Mouse (Mus musculus) kidney, adult 11 months (tissue): Measurements from ENCODE around the gene Sbds.
A peak's percentile ranks its signal among the peaks of the same experiment; 100 is the strongest.

Source experiments
- DNase-seq: peaks from one replicate; pipeline ENCODE4 v3.0.0; 2022

Gene Sbds

DNA sequence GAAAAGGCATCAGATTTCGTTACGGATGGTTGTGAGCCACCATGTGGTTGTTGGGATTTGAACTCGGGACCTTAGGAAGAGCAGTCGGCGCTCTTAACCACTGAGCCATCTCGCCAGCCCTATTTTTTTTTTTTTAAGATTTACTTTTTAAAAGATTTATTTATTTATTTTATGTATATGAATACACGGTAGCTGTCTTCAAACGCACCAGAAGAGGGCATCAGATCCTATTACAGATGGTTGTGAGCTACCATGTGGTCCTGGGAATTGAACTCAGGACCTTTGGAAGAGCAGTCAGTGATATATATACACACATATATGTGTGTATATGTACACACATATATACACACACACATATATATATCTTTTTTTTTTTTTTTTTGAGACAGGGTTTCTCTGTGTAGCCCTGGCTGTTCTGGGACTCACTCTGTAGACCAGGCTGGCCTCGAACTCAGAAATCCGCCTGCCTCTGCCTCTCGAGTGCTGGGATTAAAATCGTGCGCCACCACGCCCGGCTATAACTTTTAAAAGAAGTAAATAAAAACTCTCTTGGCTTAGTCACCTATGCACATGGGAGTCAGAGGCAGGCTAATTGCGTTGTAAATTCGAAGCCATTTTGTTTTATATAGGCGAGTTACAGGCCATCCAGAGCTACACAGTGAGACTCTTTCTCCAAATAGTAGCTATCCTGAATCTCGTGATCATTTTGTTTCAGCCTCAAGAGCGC is 632 bp upstream of the Sbds start:
- DNase-seq = peak; percentile 25

DNA sequence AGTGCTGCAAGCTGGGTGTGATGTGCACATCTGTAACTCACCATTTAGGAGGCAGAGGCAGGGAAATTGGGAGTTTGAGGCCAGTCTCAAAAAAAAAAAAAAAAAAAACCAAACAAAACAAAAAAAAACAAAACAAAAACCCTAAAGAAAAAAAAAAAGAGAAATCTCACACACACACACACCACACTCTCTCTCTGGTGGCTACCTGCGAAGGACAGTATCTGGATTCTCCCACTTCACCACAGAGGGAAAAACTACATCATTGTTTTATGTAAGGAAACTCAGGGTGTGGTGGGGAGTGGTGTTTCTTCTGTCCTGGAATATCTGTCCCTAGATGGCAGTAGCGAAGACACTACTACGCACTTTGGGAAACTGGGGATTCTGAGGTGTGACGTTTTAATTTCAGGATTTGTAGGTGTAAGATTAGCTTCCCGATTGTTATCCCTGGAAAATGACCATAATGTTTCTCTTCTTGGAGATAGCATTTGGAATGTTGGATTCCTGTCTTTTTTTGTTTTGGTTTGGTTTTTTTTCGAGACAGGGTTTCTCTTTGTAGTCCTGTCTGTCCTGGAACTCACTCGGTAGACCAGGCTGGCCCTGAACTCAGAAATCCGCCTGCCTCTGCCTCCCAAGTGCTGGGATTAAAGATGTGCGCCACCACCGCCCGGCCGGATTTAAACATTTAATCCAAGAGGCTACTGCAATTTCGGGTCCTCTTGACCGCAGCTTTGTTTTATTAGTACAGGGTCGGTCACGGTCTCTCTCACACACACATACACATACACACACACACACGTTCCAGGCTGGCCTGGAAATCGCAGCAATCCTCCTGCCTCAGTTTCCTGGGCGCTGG is 940 bp downstream of the Sbds start:
- DNase-seq = peak; percentile 26

DNA sequence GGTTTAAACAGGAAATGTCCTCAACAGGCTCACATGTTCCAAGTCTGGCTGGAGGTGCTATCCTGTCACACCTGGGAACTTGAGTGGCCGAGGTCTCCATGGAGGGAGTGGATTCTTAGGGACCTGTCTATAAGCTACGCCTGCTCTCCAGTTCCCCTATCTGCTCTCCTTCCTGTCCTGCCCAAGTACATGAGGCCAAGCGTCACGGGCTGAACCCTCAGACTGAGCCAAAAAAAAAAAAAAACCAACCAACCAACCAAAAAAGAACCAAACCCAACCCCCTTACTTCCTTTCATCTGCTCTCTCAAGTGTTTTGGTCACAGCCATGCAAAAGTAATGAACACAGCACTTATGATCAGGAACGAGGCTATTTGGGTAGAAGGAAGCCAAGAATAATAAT is 7.5 kb downstream of the Sbds start:
- DNase-seq = no peak

DNA sequence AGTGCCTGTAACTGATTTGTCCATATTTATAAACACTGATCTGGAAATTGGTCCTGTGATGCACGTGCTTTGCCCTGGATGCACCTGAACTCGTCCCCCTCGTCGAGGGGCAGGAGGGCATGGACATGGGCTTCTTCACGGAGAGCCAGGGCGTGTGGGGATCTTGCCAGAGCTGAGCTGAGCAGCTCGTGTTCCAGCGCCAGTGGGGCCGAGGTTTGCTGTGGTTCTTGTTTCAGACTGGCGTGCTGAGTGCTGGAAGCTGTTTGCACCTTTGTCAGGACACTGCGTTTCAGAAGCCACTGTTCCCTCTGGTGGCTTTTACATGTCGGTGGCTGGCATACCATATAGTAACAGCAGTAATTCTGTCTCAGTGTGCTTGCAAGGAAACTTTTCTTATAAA is 13.9 kb downstream of the Sbds start:
- DNase-seq = no peak

DNA sequence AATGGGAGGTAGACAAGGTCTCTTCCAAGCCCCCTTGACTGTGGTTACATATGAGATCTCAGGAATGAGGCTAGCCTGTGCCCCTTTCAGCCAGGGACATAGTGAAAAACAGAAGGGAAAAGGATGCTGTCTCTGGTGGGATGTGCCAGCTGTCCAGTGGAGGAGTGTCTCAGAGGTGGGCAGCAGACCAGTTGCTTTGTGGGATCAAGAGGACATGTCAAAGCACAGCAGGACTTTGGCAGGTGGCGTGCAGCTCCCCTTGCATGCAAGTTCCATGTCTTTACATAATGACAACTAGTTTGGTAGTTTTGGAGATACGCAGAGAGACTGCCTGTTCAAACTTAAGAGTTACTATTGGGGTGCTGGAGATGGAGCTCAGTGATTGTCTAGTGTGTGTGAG is 15.5 kb downstream of the Sbds start:
- DNase-seq = no peak

DNA sequence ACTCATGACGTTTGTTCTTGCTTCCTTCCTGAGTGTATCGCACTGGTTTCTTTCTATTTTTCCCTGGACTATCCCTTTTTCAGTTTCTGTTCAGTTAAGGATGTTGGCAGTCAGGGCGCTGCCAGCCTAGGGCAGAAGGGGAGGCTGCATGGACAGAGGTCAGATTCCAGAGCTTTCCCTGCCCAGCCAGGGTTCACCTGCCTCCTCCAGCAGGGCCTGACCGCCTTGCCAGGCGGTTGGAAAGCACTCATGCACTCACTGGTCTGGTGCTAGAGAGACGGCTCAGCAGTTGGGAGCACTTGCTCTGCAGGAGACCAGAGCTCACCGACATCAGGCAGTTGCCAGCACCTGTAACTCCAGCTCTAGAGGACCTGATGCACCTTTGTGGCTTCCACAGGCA is 16.1 kb downstream of the Sbds start:
- DNase-seq = peak; percentile 85

DNA sequence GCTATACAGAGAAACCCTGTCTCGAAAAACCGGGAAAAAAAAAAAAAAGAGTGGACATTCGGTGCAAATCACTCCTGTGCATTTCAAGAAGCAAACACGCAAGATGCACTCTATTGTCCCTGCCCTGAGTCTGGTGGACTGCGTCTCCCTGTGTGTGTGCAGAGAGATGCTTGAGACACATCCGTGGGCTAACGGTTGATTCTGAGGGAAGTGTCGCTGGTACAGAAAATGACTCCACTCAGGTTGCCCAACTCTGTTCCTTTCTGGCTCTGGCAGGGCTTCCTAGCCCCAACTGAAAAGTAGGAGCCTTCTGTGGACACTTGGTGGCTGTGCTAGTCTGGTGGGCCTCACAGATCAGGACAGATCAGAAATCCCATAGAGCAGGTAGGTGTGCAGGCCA is 19.0 kb downstream of the Sbds start:
- no peak for DNase-seq

DNA sequence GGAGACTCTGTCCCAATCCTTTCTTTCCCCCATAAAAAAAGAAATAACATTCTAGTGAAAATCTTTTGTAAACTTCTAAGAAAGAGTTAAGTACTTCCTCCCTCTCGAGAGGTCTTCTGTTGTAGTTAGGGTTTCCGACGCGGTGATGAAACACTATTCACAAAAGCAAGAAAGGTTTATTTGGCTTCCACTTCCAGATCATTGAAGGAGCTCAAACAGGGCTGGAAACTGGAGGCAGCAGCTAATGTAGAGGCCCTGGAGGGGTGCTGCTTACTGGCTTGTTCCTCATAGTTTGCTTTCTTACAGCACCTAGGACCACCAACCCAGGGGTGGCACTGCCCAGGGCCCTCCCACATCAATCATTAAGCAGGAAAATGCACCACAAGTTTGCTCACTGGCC is 27.2 kb downstream of the Sbds start:
- no peak for DNase-seq

DNA sequence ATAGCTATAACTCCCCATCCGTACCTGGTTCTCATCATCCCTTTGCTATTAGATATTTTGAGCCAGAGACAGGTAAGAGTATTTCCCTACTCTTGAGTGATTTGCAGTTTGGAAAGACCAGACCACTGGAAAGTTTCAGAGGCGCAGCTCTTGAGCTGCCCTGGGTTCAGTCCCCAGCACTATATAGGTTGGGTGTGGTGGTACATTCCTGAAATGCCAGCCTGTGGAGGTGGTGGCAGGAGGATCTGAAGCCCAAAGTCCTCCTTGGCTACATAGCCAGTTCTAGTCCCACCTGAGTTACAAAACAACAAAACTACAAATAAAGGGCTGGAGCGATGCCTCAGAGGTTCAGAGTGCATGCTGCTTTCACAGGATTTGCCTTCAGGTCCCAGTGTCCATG is 28.5 kb downstream of the Sbds start:
- no peak for DNase-seq

DNA sequence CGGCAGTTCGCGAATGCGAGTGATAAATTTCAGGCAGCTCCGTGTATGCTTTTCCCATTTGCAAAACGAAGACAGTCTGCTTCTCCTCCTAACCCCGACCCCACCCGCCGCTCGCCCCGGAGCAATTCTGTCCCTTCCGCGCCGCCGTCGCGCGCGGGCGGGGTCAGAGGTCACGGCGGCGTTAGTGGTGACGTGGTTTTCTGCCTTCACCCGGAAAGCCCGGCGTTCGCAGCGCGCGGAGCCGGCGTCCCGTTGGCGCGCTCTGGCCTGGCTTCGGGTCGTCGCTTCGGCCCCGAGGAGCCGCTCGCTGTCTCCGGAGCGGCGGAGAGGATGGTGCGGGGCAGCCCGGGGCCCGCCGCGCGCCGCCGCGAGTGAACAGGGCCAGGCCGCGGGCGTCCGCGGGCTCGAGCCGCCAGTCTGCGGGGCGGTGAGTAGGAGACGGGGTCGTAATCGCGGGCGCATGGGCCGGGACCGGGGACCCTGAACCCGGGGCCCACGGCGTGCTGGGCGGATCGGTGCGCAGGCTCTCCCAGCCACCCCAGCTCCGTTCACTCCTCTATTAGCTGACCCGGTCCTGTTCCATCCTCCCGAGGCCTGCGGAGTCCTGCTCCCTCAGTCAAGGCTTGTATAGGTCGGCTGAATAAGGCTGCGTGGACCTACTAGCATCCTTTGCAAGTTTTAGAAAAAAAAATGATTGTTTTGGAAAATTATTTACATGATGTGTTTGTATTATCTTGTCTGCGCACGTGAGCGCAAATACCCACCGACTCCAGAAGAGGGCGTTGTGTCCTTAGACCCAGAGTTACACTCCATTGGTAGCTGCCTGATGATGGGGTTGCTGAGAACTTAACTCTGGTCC is 33.0 kb downstream of the Sbds start:
- DNase-seq = peak; percentile 88

DNA sequence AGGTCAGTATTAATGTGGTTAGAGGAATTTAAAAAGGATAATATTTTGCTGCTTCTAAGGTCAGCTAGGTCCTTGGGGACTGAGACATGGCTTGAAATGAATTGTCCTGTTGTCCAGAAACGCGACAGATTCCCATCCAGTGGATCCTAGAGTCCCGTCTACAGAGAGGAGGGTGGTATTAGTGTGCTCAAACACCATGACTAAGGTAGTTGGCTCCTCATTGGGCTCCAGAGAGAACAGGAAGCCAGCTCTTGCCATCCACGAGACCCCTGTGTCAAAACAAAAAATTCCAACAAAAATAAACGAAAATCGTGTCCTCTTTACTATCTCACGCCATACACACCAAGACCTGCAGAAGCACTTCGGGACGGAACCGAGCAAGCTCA is 33.6 kb downstream of the Sbds start:
- no peak for DNase-seq

DNA sequence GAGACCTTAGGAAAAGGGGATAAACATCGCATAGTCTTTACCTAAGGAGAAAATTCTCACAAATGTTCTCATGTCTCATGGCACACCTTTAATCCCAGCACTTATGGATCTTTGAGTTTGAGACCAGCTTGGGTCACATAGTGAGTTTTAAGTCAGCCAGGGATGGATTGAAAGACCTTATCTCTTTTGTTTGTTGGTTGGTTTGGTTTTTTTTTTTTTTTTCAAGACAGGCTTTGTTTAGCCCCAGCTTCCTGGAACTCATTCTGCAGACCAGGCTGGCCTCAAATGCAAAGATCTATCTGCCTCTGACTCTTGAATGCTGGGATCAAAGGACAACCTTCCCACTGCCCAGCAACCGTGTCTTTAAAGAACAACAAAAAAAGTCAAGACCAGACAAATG is 34.0 kb downstream of the Sbds start:
- DNase-seq = no peak

DNA sequence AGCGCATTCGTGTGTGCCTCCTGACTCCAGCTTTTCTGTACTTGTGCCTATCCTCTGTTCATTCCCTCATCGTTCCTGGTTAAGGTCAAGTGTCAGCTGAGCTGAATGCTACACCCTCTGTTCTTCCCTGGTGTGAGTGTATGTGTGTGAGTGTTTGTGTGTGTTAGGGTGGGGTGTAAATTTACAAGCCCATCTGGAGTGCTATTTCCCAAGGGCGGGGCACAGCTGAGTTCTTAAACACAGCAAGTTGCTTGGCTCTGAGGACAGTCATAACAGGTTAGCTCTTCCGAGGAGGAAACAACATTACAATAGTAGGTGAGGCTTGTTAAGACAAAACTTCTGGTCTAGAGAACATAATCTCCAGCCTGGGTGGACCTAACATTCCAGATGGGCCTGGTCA is 37.0 kb downstream of the Sbds start:
- DNase-seq = no peak

DNA sequence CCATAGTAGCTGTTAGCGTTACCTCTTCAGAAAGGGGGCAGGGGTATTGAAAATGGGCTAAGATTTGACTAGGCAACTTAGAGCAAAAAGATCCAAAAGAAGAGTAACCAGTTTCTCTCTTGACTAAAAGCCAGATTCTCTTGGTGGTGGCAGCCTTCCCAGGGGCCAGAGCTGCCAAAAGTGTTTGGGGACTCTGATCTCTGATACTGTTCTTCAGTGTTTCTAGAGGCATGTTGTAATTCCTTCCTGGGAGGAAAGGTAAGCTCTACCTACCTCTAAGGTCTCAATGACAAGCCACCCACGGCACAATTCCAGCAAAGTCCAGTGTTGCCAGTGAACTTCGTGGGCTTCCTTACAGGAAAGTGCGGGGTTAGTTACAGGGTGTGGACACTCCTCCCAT is 37.9 kb downstream of the Sbds start:
- DNase-seq = no peak

DNA sequence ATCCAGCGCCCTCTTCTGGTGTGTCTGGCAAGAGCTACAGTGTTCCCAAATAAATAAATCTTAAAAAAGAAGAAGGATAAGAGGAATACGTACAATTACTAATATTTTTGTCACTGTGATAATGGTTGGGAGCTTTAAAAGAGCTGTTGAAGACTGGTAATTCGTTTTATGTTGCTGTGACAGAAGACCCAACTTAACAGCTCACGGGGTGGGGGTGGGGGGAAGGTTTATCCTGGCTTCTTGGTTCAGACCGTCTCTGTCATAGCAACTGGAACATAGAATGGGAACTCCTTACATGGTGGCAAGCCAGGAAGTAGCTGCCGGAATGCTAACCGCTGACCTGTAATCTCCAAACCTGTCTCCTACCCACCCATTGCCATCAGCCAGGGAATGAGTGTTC is 38.5 kb downstream of the Sbds start, which contains the start of gene Tmem248:
Tmem248 (plus strand) TSS at position 301 of the 400 bp plus-strand sequence.
- no peak for DNase-seq

DNA sequence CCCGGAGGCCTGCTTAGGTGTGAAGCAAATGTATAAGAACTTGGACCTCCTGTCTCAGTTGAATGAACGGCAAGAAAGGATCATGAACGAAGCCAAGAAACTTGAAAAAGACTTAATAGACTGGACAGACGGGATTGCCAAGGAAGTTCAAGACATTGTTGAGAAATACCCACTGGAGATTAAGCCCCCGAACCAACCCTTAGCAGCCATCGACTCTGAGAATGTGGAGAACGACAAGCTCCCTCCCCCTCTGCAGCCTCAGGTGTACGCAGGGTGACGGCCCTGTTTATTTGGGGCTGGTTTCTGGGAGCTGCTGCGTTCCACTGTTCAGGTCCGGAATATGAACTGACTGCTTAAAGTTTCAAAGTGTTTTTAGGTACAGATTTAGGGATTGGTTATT is 42.4 kb downstream of the Sbds start:
- no peak for DNase-seq

DNA sequence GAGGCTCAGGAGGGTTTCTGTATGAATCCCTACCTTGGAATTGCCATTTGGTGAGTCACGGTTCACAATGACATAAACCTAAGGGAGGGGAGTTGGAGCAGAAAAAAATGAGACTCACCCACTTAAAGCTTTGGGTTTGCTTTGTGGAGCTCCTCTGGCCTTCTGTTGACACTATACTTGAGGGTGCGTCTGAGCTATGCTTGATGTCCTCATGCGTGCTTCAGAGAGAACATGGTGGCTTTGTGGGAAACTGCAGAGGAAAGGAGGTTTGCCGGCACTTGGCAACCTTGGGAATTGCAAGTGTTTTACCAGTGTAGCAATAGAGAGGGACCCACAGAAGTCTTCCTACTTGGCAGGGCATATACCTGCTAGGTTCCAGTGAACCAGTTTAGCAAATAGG is 48.0 kb downstream of the Sbds start:
- no peak for DNase-seq

DNA sequence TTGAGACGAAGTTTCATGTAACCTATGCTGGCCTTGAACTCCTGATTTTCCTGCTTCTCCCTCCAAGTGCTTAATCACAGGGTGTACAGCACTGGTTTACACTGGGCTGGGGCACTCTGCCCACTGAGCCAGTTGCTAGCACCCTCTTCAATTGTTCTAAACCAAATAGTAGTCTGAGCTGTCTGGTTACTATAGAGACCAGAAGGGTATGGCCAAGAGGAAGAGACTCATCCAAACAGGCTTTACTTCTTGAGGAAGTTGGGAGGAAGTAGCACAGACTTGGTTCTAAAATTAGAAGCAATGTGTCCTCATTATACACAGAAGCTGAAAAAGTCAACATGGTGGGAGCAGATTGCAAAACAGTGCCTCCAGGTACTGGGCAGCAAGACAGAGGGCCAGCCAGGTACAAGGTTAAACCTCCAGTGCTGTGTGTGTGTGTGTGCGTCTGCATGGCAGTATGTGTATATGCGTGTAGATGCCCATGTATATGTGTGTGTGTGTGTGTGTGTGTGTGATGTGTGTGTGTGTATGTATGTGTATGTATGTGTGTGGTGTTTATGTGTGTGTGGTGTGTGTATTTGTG is 49.8 kb downstream of the Sbds start:
- DNase-seq = no peak

DNA sequence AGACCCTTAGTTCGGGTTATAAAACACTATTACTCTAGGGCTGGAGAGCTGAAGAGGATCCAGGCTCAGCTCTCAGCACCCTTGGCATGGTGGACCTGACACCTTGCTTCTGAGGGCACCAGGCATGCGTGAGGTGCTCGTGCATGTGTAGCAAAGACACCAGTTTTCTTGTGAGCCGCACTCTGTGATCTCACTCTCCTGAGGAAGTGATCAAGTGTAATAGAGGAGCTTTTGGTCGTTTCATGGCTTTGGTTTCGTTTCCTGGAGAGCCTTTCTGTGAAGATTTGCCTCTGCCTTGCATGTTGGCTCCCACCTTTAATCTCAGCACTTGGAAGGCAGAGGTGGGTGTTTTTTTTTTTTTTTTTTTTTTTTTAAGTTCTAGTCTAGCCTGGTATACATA is 50.8 kb downstream of the Sbds start:
- no peak for DNase-seq

DNA sequence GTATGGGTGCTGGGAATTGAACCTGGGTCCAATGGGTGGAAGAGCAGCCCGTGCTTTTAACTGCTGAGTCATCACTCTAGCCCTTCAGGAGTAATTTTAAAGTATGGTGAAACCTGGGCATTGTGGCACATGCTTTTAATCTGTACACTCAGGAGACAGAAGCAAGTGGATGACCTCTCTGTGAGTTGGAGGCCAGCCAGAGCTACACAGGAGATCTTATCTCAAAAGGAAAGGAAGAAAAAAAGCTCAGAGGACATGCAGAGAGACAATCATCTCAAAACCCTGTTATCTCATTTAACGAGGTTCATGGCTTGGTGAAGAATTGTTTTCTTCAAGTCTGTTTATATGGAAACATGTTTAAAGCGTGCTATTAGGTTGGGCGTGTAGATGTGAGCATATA is 51.4 kb downstream of the Sbds start:
- no peak for DNase-seq

DNA sequence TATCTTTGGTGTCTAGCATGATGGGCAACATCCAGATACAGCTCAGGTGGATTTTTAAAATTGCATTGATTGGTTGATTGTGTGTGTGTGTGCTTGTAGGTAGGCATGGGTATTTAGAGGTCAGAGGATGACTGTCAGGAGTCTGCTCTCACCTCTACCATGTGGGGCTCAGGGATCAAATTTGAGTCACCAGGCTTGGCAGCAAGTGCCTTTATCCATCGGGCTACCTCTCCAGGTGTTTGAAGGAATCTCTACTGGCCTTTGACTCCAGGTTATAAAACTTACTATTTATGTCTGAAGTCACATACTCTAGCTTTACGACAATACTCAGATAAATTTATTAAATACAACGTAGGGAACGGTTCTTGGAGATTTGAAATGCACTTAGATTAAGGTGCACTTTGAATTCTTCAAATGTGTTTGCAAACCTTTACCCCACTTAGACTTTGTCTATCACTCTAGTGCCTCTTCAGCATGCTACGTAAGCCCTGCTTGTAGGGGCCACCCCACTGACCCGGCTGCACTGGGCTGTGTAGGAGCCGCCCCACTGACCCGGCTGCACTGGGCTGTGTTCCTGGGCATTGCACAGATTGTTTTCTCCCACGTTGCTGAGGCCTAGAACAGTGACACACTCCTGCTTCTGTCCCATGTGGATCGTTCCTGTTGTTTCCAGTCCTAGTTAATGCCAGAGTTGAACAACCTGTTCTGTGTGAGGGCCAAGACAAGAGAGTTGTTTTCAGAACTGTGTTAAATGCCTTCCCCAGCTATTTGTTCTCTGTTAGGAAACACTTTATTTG is 54.9 kb downstream of the Sbds start:
- DNase-seq = peak; percentile 73

DNA sequence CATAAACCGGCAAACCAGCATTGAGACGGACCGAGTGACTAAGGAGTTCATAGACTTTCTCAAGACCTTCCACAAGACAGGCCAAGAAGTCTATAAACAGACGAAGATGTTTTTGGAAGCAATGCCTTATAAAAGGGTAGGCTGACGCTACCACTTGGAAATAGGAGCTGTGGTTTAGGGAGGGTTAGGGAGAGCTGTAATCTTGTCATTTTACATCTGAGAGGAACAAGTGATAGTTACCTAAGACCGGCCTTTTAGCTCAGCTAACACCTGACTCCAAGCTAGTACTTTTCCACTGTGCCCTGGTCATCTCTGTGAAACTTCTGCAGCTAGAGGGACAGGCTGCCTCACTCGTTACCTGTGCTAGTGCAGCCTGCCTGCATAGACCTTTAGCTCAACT is 57.3 kb downstream of the Sbds start:
- DNase-seq = no peak
